Mouse (Mus musculus): ENCODE results near the gene Mup16. TPM values are rescaled to one million over a fixed set of nuclear protein-coding genes. Genes with fewer than 3 reads are reported as not detected.

The Mup16 gene
- not detected in 2 replicates for polyA plus RNA-seq (2012; rRNA removed)

DNA sequence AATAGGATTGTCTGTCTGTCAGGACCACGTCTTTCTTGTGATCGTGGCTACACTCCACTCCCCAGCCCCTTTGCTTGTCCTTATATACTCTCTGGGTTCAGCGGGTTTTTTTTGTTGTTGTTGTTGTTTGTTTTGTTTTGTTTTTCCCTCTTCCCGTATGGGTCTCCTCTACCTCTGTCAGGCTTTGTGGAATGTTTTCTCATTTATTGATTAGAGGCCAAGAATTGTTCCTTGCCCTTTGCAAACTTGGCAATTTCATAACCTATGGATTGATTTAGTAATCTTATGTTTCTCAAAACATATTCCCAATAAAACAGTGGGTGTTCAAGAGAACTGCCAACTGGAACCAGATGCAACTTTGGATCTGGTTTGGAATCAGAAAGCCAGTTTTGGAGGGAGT is at the start of gene Mup16:
Gene Mup16 (minus strand): TSS at position 101 of the 400 bp plus-strand sequence.

Other genes with a start within 250 kb of the Mup16 start
- not detected in 2 replicates for gene Mup14, start 215.5 kb downstream of the Mup16 start, polyA plus RNA-seq (2012; rRNA removed)
- not detected in 2 replicates for gene Mup15, start 79.8 kb downstream of the Mup16 start, polyA plus RNA-seq (2012; rRNA removed)
- gene Mup17, start 76.3 kb upstream of the Mup16 start, polyA plus RNA-seq (2012; rRNA removed), result not detected in 2 replicates
- gene Mup18, start 154.6 kb upstream of the Mup16 start, polyA plus RNA-seq (2012; rRNA removed), result not detected in 2 replicates